Mouse (Mus musculus) limb, embryonic 12.5 days (tissue): ENCODE measurements around the gene Snd1. TPM values are rescaled to one million over a fixed set of nuclear protein-coding genes. Genes with fewer than 3 reads are reported as not detected.

Experiments used
- ATAC-seq: fragments of 200-750 bp; cut with Nextera tagmentation; 2 replicates; pipeline ENCODE4 v1.8.0; 2017; ENCODE audit warnings: low read depth, moderate TSS enrichment; ENCODE audit not compliant: insufficient number of reproducible peaks, insufficient read depth, low FRiP score, low TSS enrichment
- H3K27ac ChIP-seq: fragments of 300-500 bp; sonication (generic); 2 replicates; pipeline ENCODE4 v1.5.1; 2016; ENCODE audit warnings: mild to moderate bottlenecking, moderate library complexity
- H3K27me3 ChIP-seq: fragments of 300-500 bp; sonication (generic); 2 replicates; pipeline ENCODE4 v1.6.1; 2016; ENCODE audit warnings: mild to moderate bottlenecking, moderate library complexity
- H3K36me3 ChIP-seq: fragments of 300-500 bp; sonication (generic); 2 replicates; pipeline ENCODE4 v1.6.1; 2016; ENCODE audit warnings: mild to moderate bottlenecking, moderate library complexity
- H3K4me1 ChIP-seq: fragments of 300-500 bp; sonication (generic); replicated peaks from 2 replicates; pipeline ENCODE4 v1.6.1; 2016
- H3K4me2 ChIP-seq: fragments of 300-500 bp; sonication (generic); 2 replicates; pipeline ENCODE4 v1.6.1; 2016; ENCODE audit warnings: mild to moderate bottlenecking, moderate library complexity
- H3K4me3 ChIP-seq: fragments of 300-500 bp; sonication (generic); replicated peaks from 2 replicates; pipeline ENCODE4 v1.5.1; 2016; ENCODE audit warnings: mild to moderate bottlenecking
- H3K9ac ChIP-seq: fragments of 300-500 bp; sonication (generic); replicated peaks from 2 replicates; pipeline ENCODE4 v1.6.1; 2016; ENCODE audit warnings: mild to moderate bottlenecking, moderate library complexity
- H3K9me3 ChIP-seq: fragments of 300-500 bp; sonication (generic); 2 replicates; pipeline ENCODE4 v1.6.1; 2016; ENCODE audit warnings: mild to moderate bottlenecking, moderate library complexity
- WGBS: fragments of 180-500 bp; shearing (Covaris S2); methylation state at CpG from one replicate; pipeline ENCODE4 v1.1.7; 2016; 5-methylcytosine and 5-hydroxymethylcytosine counted together
- polyA plus RNA-seq: library from polyadenylated mRNA; unstranded; fragments of >200 nt; fragmentation: Nextera tagmentation; extraction: Ambion mirVana; gene quantifications from 2 replicates; pipeline ENCODE4 v1.2.1, GENCODE M21; 2016

Gene Snd1
- polyA plus RNA-seq, 1 experiment from 2014 or later: 136 TPM

DNA sequence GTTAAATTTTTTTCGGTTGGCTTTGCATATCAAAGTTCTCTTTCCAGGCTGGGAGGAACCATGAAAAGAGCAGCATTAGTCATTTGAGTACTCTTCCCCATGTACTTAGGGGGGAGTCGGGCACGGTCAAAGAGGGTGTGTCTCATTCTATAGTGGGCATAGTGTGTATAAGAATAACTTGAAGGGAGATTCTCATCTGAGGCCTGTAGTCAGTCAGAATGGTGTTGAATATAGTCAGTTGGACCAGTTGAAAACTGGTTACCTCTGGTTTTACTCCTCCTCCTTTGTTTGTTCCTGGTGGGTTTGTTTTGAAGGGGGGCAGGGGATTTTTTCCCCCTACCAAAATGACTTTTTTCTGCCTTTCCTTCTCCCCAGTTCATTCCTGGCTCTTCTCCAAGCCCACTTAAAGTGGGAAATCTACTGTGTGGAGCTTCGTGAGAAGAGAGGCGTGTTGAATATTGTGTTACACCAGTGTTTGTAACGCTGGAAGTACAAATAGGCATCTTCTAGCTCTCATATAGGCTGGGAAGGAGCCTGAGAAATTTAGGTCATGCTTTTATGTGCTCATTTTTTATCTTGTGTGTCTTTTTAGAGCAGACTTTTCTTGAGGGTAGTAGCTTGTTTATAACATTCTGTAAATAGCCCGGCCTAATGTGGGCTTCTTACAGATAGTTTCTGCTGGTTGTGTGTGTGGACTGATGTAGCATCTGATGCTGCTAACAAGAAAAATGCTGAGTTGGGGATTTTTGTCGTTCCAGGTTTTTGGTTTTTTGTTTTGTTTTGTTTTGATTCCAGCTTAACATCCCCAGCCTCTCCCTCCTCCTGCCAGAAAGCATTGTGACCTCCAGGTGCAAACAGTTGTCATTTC, 231.4 kb downstream of the Snd1 start:
- Histone ChIP-seq H3K9ac (no peak overlapping the region), H3K27ac (no peak overlapping the region; the same call in 1 of the 2 replicates), H3K27me3 (no peaks in the 10 kb centered on the region), H3K4me3 (no peak overlapping the region), H3K4me2 (no peak overlapping the region), H3K9me3 (no peaks in the 10 kb centered on the region), H3K4me1 (peaks cover 11% of the 10 kb centered on the region), H3K36me3 (peaks cover 19% of the 10 kb centered on the region)
- 84% methylated on average over 8 of the region's 8 CpGs for whole genome bisulfite sequencing
- ATAC-seq: no peak

DNA sequence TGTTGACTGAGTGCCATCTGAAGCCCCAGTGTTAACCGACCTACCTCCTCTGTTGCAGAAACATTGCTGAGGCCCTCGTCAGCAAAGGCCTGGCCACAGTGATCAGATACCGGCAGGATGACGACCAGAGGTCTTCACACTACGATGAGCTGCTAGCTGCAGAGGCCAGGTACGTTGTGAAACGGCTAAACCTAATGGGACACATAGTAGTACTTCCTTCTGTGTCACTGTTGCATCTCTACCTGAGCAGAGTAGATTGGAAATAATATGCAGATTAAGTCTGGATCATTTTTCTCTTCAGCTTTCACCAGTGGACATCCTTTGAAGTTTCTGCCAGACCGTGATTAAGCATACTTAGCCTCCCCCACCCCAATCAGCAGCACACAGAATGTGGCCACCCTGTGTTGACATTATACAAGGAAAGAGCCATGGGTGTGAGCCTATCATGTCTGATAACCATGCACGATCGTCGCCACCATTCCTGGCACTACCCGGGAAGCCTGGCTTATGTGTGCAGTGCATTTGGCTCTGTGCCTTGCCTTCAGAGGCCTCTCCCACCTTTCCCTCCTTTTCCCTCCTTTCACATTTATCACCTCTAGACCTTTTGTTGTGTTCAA, 232.1 kb downstream of the Snd1 start:
- 86% methylated on average over 12 of the region's 12 CpGs for WGBS
- no peaks in the 10 kb centered on the region for H3K9me3 ChIP-seq
- H3K4me2 ChIP-seq: no peak overlapping the region
- no peak overlapping the region for H3K9ac ChIP-seq
- H3K4me3 ChIP-seq: no peak overlapping the region
- ATAC-seq: no peak
- peaks cover 20% of the 10 kb centered on the region for H3K36me3 ChIP-seq
- no peaks in the 10 kb centered on the region for H3K27me3 ChIP-seq
- peaks cover 11% of the 10 kb centered on the region for H3K4me1 ChIP-seq
- H3K27ac ChIP-seq: no peak overlapping the region

DNA sequence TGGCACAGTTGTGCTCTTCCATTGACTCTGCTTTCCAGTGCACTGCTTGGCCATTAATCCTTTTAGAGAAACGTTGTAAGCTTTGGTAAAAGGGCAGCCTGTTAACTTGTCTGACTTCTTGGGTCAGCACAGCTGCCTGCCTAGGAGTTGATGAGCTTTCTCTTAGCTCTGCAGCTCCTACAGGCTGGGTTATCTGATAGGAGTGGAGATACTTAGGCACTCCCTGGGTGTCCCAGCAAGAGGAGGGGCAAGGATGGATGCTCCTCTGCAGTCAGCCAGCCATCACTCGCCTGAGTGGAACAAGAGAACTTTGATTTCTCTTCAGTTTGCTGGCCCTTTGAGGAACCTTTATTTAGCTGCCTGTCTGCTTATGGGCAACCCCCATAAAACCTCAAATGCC, 235.1 kb downstream of the Snd1 start:
- no peak overlapping the region for H3K4me2 ChIP-seq
- no peak for ATAC-seq
- no peak overlapping the region for H3K4me3 ChIP-seq
- peaks cover 29% of the 10 kb centered on the region for H3K36me3 ChIP-seq
- H3K4me1 ChIP-seq: peaks cover 11% of the 10 kb centered on the region; the same call in 1 of the 2 replicates
- no peak overlapping the region for H3K9ac ChIP-seq
- no peak overlapping the region for H3K27ac ChIP-seq
- H3K27me3 ChIP-seq: no peaks in the 10 kb centered on the region
- WGBS: 25% methylated on average over 2 of the region's 2 CpGs
- no peaks in the 10 kb centered on the region for H3K9me3 ChIP-seq

DNA sequence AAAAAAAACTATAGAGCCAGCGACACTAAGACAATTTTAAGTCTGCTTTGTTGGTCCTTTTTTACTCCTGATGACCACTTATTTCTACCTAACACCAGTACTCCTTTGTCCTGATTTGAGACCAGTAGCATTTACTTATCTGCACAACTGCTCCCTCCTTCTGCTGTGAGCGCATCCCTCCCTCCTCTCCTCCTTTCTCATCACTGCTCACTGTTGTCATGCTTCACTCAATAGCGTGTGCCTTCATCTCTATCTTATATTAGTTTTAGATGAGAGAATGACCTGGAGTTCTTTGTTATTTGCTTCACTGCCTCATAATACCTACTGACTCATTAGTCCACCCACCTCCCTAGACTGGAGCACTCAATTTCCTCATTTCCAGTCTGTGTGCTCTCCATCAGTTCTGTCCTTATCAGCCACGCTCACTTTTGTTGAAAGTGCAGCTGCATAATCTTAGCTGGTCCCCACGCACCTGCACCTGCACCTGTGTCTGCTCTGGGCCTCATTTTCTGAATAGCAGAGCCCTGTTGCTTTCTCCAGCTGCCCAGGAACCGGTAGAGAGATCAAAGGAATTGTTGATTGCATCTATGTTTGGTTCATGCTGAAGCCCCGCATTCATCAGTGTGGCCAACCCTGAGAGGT, 242.4 kb downstream of the Snd1 start:
- Histone ChIP-seq H3K4me2 (no peak overlapping the region), H3K9me3 (no peaks in the 10 kb centered on the region), H3K36me3 (peaks cover 7% of the 10 kb centered on the region; the same call in 1 of the 2 replicates), H3K27me3 (no peaks in the 10 kb centered on the region), H3K4me1 (no peaks in the 10 kb centered on the region), H3K4me3 (no peak overlapping the region), H3K27ac (no peak overlapping the region), H3K9ac (no peak overlapping the region)
- no peak for ATAC-seq
- WGBS: 58% methylated on average over 7 of the region's 7 CpGs

DNA sequence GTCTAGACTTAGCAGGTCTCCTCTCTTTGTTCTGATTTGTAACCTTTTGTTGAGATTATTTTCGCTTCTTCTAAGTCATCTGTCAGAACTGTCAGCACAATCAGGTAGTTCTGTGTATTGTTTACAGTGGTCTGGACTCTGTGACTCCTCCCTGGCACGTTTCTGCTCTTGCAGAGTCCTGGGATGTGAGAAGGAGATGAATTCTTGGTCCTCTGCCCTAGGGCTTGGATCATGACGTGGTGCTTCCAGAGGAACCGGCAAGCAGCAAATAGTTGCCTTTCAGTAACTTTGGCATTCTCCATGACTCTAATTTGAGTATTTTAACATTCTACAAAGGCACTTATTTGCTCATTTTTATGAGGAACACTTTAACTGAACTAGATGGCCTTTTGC, 242.9 kb downstream of the Snd1 start:
- Histone ChIP-seq H3K36me3 (peaks cover 3% of the 10 kb centered on the region; the same call in 1 of the 2 replicates), H3K4me3 (no peak overlapping the region), H3K9me3 (no peaks in the 10 kb centered on the region), H3K9ac (no peak overlapping the region), H3K27me3 (no peaks in the 10 kb centered on the region), H3K27ac (no peak overlapping the region), H3K4me1 (no peaks in the 10 kb centered on the region), H3K4me2 (no peak overlapping the region)
- WGBS: 64% methylated on average over 4 of the region's 4 CpGs
- no peak for ATAC-seq

DNA sequence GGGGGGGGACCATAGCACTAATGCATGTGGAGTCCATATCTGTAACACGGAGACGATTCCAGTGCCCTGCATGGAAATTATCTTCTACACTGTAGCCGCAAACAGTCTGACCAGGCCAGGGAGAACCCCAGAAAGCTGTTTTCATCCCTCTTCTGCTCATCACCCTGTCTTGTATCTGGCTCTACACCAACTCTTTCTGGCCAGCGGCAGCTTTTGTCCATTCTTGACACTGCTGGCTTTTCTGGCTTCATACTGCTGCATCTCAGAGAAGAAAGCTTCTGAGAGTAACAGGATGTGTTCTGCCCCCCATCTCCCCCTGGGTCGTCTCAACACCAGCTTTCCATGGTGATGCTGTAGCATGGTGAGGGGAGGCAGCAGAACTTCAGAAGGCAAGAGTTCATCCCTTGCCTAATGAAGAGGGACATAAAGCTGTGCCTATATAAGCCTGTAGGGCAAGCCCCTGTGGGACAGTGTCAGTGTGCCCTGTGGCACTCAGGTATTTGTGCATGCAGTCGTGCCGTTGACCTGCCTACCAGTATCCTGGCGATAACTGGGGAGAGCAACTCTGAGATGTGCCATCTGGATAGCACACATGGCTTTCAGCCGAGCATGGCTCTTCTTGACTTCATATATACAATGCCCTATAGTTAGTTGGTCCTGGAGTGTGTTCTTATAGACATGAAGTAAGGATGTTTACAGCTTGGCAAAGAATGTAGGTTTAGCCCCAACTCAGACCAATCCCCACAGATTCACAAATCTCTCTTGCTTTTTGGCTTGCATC, 245.6 kb downstream of the Snd1 start:
- no peak overlapping the region for H3K27ac ChIP-seq
- H3K9ac ChIP-seq: no peak overlapping the region
- no peaks in the 10 kb centered on the region for H3K27me3 ChIP-seq
- no peaks in the 10 kb centered on the region for H3K9me3 ChIP-seq
- 93% methylated on average over 9 of the region's 9 CpGs for WGBS
- no peak overlapping the region for H3K4me2 ChIP-seq
- no peaks in the 10 kb centered on the region for H3K4me1 ChIP-seq
- H3K36me3 ChIP-seq: peaks cover 3% of the 10 kb centered on the region; the same call in 1 of the 2 replicates
- no peak for ATAC-seq
- H3K4me3 ChIP-seq: no peak overlapping the region

DNA sequence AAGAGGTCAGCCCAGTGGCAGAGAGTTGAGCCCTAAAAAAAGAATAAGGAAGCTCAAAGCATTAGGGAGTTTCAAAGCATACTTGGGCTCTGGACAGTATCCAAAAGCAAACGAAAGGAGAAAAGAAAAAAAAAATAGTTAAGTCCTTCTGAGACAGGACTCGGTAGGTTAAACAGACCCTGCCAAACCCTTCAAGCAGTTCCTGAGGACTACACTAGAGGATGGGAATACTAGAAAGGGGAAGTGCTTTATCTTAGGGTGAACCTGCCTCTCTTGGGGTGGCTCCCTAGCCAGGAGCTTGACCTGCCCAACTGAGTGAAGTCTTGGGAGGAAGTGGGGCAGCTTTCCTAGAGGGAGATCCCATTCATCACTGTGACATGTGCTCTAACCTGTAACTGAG, 248.1 kb downstream of the Snd1 start:
- Histone ChIP-seq H3K27ac (no peak overlapping the region), H3K4me3 (no peak overlapping the region), H3K4me2 (no peak overlapping the region), H3K36me3 (peaks cover 10% of the 10 kb centered on the region; the same call in 1 of the 2 replicates), H3K4me1 (no peaks in the 10 kb centered on the region), H3K27me3 (no peaks in the 10 kb centered on the region), H3K9ac (no peak overlapping the region), H3K9me3 (no peaks in the 10 kb centered on the region)
- ATAC-seq: no peak
- 63% methylated on average over 2 of the region's 2 CpGs for WGBS

DNA sequence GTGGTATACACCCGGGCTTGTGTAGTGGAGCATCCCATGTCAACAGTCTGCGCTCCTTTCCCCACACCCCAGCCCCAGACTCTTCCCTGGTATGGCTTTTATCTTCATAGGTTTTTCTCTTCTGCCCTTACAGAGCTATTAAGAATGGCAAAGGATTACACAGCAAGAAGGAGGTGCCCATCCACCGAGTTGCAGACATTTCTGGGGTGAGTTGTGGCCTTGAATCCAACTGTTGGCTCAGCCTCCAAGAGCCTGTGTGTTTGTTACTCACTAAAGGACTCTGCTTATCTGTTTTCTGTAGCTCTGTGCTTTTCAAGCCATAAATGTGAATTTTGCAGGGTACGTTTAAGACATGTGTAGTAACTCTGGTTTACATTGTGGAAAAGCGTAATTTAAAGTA, 249.8 kb downstream of the Snd1 start:
- Histone ChIP-seq H3K4me1 (0 out of 2 replicates have a peak, but pooled peaks cover 6% of the 10 kb centered on the region), H3K4me2 (no peak overlapping the region), H3K27me3 (no peaks in the 10 kb centered on the region), H3K9me3 (no peaks in the 10 kb centered on the region), H3K27ac (no peak overlapping the region), H3K36me3 (peaks cover 10% of the 10 kb centered on the region; the same call in 1 of the 2 replicates), H3K9ac (no peak overlapping the region), H3K4me3 (no peak overlapping the region)
- no peak for ATAC-seq
- 88% methylated on average over 5 of the region's 5 CpGs for WGBS

DNA sequence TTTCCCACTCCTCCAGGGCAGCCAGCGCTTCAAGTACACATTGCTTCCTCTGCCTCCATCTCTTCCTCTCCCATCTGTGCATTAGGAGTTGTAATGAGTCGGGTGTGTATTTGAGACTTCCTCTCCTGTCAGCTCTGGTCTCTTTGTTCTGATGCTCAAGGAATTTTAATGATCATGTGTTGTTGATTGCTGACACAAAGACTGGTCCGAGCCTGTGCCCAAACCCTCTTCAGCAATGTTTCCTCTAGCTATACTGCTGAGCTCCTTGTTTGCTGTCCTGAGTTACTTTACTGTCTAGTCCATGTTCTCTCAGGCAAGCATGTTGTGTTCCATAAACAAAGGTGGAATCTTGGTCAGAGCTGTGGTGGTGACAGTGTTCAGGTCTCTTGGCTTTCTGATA, 254.3 kb downstream of the Snd1 start:
- no peak overlapping the region for H3K27ac ChIP-seq

DNA sequence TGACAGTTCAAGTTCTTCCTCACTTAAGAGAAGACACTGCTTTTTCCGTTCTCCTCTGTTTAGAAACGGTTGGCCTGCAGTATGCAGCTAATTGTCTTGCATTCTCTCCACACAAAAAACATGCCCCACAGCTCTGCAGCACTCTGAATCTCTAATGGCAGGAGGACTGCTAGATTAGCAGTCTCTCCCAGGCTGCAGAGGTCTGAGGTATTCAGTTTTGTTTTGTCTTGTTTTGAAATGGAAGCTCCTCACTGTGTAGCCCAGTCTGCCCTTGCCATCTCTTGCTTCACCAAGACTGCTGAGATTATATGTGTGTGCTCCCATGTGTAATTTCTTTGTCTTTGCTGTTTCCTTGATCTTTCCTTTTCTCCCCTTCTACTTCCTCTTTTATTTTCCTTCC, 254.7 kb downstream of the Snd1 start:
- H3K27me3 ChIP-seq: no peaks in the 10 kb centered on the region

More for the DNA sequence above, 254.3 kb downstream of the Snd1 start:
- Histone ChIP-seq H3K27me3 (no peaks in the 10 kb centered on the region), H3K4me3 (no peak overlapping the region), H3K4me2 (no peak overlapping the region), H3K9me3 (no peaks in the 10 kb centered on the region), H3K4me1 (0 out of 2 replicates have a peak, but pooled peaks cover 6% of the 10 kb centered on the region), H3K36me3 (peaks cover 10% of the 10 kb centered on the region; the same call in 1 of the 2 replicates), H3K9ac (no peak overlapping the region)
- no peak for ATAC-seq
- WGBS: 29% methylated on average over 3 of the region's 3 CpGs

More for the DNA sequence above, 254.7 kb downstream of the Snd1 start:
- Histone ChIP-seq H3K4me3 (no peak overlapping the region), H3K4me2 (no peak overlapping the region), H3K27ac (no peak overlapping the region), H3K9me3 (no peaks in the 10 kb centered on the region), H3K9ac (no peak overlapping the region), H3K4me1 (0 out of 2 replicates have a peak, but pooled peaks cover 6% of the 10 kb centered on the region), H3K36me3 (peaks cover 10% of the 10 kb centered on the region; the same call in 1 of the 2 replicates)
- 40% methylated on average over 2 of the region's 2 CpGs for WGBS
- no peak for ATAC-seq
